Mouse (Mus musculus) neutrophil, adult 5-6 weeks (primary cell): ENCODE results near the gene Mars2. TPM values are rescaled to one million over a fixed set of nuclear protein-coding genes. Genes with fewer than 3 reads are reported as not detected.

Experiments used
- ATAC-seq: fragments of 151-379, 151-347 bp; 2 replicates; pipeline ENCODE4 v1.8.0; 2017; ENCODE audit warnings: mild to moderate bottlenecking, moderate TSS enrichment; ENCODE audit not compliant: insufficient number of reproducible peaks, poor library complexity, low FRiP score, severe bottlenecking; ENCODE audit errors: extremely low read depth
- total RNA-seq: library from RNA; stranded (forward); fragments of 200-1000 nt; gene quantifications from 2 replicates; pipeline ENCODE4 v1.2.3, GENCODE M21; 2017

Mars2 gene
- 12.8 and 13.4 TPM in 2 replicates for total RNA-seq

GRCm38 (mm10) chr1:55236890-55237642 is at the start of gene Mars2:
Gene Mars2, plus strand, starts transcription at chr1:55237177.
- peak; percentile 91 for ATAC-seq

- no peak for ATAC-seq
Measured at GRCm38 (mm10) chr1:55192015-55192414, 45.0 kb upstream of the Mars2 start.

GRCm38 (mm10) chr1:55192824-55193223 is 44.2 kb upstream of the Mars2 start:
- 0 out of 2 replicates have a peak, but pooled peaks have one; percentile 39 for ATAC-seq

- no peak for ATAC-seq
Measured at GRCm38 (mm10) chr1:55193316-55193715, 43.7 kb upstream of the Mars2 start.

GRCm38 (mm10) chr1:55194064-55194915 is 42.7 kb upstream of the Mars2 start:
- ATAC-seq: no peak

- no peak for ATAC-seq
Measured at GRCm38 (mm10) chr1:55195021-55195420, 42.0 kb upstream of the Mars2 start.

- ATAC-seq: no peak
Measured at GRCm38 (mm10) chr1:55196327-55197003, 40.5 kb upstream of the Mars2 start.

- ATAC-seq: no peak
Measured at GRCm38 (mm10) chr1:55198719-55199118, 38.3 kb upstream of the Mars2 start.

- ATAC-seq: no peak
Measured at GRCm38 (mm10) chr1:55201850-55202752, 34.9 kb upstream of the Mars2 start.

- no peak for ATAC-seq
Measured at GRCm38 (mm10) chr1:55205808-55206327, 31.1 kb upstream of the Mars2 start.

- ATAC-seq: no peak
Measured at GRCm38 (mm10) chr1:55207561-55207960, 29.4 kb upstream of the Mars2 start.

GRCm38 (mm10) chr1:55208500-55209140 is 28.4 kb upstream of the Mars2 start:
- no peak for ATAC-seq

GRCm38 (mm10) chr1:55210202-55210965 is 26.6 kb upstream of the Mars2 start:
- ATAC-seq: peak; percentile 77

GRCm38 (mm10) chr1:55211081-55211480 is 25.9 kb upstream of the Mars2 start:
- no peak for ATAC-seq

- ATAC-seq: peak; percentile 22; the same call in 1 of the 2 replicates
Measured at GRCm38 (mm10) chr1:55212771-55213170, 24.2 kb upstream of the Mars2 start.

GRCm38 (mm10) chr1:55213475-55213874 is 23.5 kb upstream of the Mars2 start:
- no peak for ATAC-seq

GRCm38 (mm10) chr1:55213936-55214335 is 23.0 kb upstream of the Mars2 start:
- ATAC-seq: no peak
